Mouse (Mus musculus) gonadal fat pad, adult 2 months (tissue): ENCODE data around the gene Pygb. TPM values are rescaled to one million over a fixed set of nuclear protein-coding genes. Genes with fewer than 3 reads are reported as not detected.
A peak's percentile ranks its signal among the peaks of the same experiment; 100 is the strongest.

Source experiments
- DNase-seq: peaks from one replicate; pipeline ENCODE4 v3.0.0-alpha.2; 2012; ENCODE audit warnings: low read depth
- polyA plus RNA-seq: library from polyadenylated mRNA; depleted of rRNA; stranded (reverse); fragments of >200 nt; gene quantifications from 2 replicates; pipeline ENCODE4 v1.2.3, GENCODE M21; 2012

The Pygb gene
- polyA plus RNA-seq, 1 experiment, result 110 TPM

DNA sequence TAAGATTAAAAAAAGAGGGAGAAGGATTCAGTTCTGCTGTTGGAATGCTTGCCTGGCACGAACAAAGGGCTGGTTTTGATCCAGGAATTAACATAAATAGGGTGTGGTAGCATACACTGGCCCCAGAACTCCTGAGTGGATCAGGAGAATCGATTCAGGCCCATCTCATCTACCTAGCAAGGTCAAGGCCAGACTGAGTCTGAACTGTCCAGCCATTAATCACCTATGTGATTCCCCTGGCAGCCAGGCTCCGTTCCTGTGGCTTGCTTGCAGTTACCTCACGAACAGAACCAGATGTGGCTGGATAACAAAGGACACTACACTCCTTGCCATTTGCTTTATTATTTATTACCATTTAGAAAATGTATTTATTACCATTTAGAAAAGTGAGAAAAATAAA lies 6.8 kb downstream of the Pygb start:
- no peak for DNase-seq

DNA sequence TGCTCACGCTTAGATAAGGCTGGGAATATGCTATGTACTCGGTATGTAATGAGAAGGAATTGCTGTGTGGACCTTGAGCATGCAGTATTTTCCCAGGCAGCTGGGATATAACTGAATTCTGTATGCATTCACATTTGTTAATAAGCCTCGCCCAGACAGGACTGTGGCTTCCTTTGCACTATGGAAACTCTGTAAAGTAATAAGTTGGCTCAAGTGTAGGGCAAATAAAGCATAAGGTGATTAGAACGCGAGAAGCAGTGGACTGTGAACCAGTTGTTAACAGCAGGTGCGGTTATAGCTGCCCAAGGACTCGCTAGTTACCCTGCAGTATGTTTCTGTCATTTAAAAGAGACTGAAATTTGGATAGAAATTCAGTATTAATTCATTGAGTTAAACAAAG lies 11.5 kb downstream of the Pygb start:
- DNase-seq, result no peak

DNA sequence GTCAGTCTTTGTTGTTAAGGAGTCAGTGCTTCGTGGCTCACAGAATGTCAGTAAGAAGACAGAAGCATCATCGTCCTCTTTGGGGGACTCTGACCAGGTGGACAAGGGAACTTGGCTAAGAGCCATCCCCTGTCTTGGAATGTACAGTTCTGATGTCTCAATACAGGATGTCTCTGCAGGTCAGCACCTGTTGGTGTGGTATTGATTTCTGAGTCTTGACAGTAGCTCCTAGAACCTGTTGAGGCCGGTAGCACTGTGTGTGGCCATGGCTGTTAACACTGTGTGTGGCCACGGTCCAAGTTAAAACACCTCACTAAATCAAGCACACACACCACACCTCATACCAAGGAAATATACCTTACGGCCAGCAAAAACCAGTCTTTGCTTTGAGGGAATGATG lies 14.1 kb downstream of the Pygb start:
- DNase-seq, result peak; percentile 76

- no peak for DNase-seq
Measured at GRCm38 (mm10) chr2:150803035-150803434, 16.5 kb downstream of the Pygb start.

GRCm38 (mm10) chr2:150808381-150808780 lies 21.8 kb downstream of the Pygb start:
- no peak for DNase-seq

DNA sequence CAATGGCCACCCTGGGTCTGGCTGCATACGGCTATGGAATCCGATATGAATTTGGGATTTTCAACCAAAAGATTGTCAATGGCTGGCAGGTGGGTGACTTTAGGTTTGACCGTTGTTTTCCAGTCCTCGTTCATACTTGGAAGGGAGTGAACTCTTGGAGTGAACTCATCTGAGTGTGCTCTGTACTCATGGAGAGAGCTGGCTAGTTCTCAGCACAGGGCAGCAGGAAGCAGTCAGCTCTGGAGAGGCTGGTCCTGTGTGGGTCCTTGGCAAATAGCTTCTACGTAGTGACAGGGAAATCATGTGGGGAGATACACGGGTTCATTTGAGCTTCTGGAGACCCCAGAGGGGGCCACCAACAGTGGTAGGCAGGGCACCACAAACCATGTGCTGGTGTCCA lies 22.3 kb downstream of the Pygb start:
- DNase-seq, result no peak

- DNase-seq, result no peak
Measured at GRCm38 (mm10) chr2:150810603-150811002, 24.1 kb downstream of the Pygb start.

GRCm38 (mm10) chr2:150812816-150813215 lies 26.3 kb downstream of the Pygb start:
- peak; percentile 99 for DNase-seq

GRCm38 (mm10) chr2:150816676-150817402 lies 30.3 kb downstream of the Pygb start:
- peak; percentile 75 for DNase-seq

DNA sequence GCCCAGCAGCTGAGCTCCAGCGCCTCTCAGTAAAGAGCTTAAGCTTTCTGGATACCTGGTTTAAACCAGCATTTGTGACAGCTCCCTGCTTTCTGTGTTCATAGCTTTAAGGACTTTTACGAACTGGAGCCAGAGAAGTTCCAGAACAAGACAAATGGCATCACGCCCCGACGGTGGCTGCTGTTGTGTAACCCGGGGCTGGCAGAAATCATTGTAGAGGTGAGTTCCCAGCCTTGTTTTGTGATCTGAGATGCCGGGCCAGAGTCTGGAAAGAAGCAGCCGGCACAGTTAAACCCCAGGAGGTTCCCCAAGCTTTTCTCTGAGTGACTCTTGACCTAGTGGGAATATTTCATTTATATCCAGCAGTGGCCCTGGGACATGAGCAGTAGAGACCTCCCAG lies 32.2 kb downstream of the Pygb start:
- peak; percentile 84 for DNase-seq

DNA sequence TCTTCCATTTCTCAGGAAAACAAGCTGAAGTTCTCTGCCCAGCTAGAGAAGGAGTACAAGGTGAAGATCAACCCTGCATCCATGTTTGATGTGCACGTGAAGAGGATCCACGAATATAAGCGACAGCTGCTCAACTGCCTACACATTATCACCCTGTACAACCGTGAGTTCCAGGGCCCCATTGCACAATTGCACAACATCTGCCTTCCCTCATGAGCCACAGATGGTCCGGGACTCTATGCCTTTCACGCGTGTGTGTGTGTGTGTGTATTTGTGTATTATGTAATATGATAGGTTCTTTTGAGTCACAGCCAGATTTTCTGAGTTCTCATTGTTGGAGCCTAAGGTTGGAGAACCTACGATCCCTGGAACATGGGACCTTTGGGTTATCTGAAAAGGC lies 34.2 kb downstream of the Pygb start:
- DNase-seq, result no peak

- no peak for DNase-seq
Measured at GRCm38 (mm10) chr2:150822987-150823386, 36.5 kb downstream of the Pygb start.

DNA sequence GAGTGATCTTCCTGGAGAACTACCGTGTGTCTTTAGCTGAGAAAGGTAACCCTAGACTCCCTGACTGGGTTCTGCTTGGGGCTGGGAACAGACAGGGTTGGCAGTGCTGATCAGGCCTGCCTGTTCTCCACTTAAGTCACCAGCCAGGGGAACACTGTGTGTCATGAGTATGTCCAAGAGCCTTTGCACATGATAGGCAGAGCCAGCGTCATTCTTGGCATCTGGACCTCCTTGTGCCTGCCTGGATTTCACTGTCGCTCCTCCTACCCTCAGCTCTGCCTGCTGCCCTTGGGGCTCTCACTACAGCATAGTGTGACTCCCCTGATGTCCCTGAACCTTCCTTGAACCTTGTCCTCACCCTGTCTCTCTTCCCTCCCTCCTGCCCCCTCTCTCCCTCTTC lies 39.9 kb downstream of the Pygb start:
- DNase-seq, result peak; percentile 75

DNA sequence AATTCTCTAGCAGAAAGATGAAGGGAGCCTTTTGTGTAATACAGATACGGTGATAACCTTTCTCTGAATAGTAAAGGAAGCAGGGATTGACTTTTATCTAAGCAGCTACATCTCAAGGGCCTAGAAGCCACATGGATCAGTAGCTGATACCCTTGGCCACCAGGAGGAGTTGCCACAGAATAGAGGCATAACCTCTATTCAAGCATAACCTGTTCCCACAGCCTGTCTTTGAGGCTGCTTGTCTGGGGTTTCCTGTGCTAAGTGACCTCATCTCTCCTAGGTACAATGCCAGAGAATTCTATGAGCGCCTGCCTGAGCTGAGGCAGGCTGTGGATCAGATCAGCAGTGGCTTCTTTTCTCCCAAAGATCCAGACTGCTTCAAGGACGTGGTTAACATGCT lies 41.6 kb downstream of the Pygb start:
- peak; percentile 75 for DNase-seq

DNA sequence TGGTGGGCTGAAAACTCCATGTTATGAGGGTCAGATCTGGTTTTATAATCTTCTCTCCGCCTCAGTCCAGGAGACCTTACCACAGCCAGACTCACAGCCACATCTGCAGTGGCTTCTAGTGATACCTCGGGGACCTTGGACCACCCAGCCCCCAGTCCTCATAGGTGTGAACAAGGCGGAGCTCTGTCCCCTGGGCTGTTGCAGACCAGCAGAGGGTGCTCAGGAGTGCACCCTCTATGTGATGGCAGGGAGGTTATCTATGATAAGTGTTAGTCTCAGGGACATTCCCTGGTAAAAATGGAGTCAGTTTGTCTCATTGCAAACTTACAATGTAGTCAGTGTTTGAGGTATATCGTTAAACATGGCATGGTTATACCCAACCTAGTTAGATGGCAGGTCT lies 42.1 kb downstream of the Pygb start:
- no peak for DNase-seq

DNA sequence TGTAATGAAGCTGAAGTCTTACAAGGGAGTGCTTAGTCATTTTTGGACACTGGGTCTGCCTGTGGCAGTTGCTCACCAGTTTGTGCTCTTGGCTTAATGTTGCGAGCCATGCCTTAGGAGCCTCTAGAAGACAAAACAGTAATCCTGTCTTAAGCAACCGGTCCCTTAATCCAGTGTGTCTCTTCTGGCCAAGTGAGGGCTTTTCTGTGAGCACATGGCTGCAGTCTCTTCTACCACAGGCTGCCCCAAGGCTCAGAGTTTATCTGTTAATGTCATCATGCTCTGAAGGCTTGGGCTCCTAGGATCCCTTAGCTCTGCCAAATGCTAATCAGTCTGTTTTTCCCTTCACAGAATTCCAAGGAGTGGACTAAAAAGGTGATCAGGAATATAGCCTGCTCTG lies 43.5 kb downstream of the Pygb start:
- peak; percentile 99 for DNase-seq

DNA sequence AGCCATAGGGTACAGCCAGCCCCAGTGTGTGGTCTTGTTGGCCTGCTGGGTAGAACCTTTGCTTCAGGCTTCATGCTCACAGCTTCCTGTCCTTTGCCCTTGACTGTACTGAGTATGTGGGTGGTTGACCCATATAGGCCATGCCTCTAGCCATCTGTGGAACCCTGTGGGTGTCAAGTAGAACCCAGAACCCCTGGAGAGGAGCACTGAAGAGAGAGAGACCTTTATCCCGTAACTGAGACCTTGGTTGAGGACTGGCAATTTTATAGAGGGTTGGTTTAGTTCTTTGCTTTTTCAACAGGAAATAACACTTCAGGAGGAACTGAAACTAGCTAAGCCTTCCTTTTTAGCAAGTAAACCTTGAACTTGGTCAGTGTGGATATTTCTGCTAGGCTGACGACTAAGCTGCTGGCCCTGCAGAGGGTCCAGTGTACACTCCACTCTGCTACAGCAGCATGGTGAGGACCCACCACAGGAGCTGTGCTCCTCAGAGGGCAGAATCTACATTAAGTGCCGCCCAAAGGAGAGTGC lies 44.4 kb downstream of the Pygb start:
- DNase-seq, result no peak

GRCm38 (mm10) chr2:150832029-150832428 lies 45.5 kb downstream of the Pygb start:
- peak; percentile 98 for DNase-seq

DNA sequence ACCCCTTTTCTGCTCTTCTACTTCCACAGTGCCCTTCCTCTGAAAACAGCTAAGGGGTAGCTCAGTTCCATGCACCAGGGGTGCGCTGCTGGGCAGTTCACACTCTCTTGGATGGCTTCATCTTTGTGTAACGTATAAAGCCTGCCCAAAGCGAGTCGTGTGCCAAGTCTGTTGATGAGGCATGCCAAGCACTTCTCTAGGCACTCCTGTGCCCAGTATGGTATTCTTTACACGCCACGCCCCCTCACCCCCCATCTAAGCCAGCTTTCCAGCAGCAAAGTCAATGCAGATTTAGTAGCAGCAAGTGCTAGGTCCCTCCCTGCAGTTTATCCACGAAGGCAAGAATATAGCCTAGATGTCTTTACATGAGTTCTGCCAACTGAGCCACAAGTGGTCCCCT lies 48.1 kb downstream of the Pygb start:
- DNase-seq, result no peak

DNA sequence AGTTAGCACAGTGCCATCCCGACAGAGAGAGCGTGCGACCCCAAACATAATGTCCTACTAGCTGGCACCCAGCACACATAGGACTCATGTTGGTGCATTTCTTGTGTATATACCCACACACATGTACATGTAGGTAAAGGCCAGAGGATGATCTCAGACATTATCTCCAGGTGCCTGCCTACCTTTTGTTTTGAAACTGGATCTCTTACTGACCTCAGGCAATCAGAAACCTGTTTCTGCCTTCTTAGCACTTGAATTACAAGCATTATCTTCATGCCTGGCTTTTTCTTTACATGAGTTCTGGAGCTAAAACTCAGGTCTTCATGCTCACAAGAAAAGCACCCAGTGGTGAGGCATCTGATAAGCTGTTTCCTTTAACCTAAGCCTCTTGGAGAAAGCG lies 49.4 kb downstream of the Pygb start:
- peak; percentile 83 for DNase-seq

GRCm38 (mm10) chr2:150836906-150837305 lies 50.4 kb downstream of the Pygb start:
- no peak for DNase-seq

GRCm38 (mm10) chr2:150837781-150838180 lies 51.2 kb downstream of the Pygb start:
- no peak for DNase-seq

- DNase-seq, result no peak
Measured at GRCm38 (mm10) chr2:150839686-150840471, 53.3 kb downstream of the Pygb start.
